Mouse (Mus musculus): ENCODE results near the gene Frmd4b. TPM values are rescaled to one million over a fixed set of nuclear protein-coding genes. Genes with fewer than 3 reads are reported as not detected.
"Not testable (repeated sequence)": the region's sequence is repeated elsewhere in the genome, so short reads cannot be mapped to it uniquely, and the experiment has no call there.

The Frmd4b gene
- total RNA-seq, 2 experiments from 2014 or later: 25.1 to 31.3 TPM

GRCm38 (mm10) chr6:97381275-97381674 is 236.1 kb downstream of the Frmd4b start:
- DNase-seq (ENCODE audit: low spot score in 2 of 2): no peak

- no peak for DNase-seq (ENCODE audit: low spot score in 2 of 2)
Measured at GRCm38 (mm10) chr6:97370947-97371346, 246.4 kb downstream of the Frmd4b start.

GRCm38 (mm10) chr6:97370460-97370859 is 246.9 kb downstream of the Frmd4b start:
- DNase-seq (ENCODE audit: low spot score in 2 of 2): no peak

GRCm38 (mm10) chr6:97363846-97364245 is 253.5 kb downstream of the Frmd4b start:
- no peak for DNase-seq (ENCODE audit: low spot score in 2 of 2)

GRCm38 (mm10) chr6:97357606-97358005 is 259.7 kb downstream of the Frmd4b start:
- DNase-seq (ENCODE audit: low spot score in 2 of 2): not testable (repeated sequence)

GRCm38 (mm10) chr6:97356612-97357011 is 260.7 kb downstream of the Frmd4b start:
- no peak for DNase-seq (ENCODE audit: low spot score in 2 of 2)

- no peak for DNase-seq (ENCODE audit: low spot score in 2 of 2)
Measured at GRCm38 (mm10) chr6:97355141-97355540, 262.2 kb downstream of the Frmd4b start.

- DNase-seq (ENCODE audit: low spot score in 2 of 2): no peak
Measured at GRCm38 (mm10) chr6:97353933-97354332, 263.4 kb downstream of the Frmd4b start.

- no peak for DNase-seq (ENCODE audit: low spot score in 2 of 2)
Measured at GRCm38 (mm10) chr6:97353371-97353770, 264.0 kb downstream of the Frmd4b start.

- no peak for DNase-seq (ENCODE audit: low spot score in 2 of 2)
Measured at GRCm38 (mm10) chr6:97352505-97353154, 264.7 kb downstream of the Frmd4b start.

- DNase-seq (ENCODE audit: low spot score in 2 of 2): no peak
Measured at GRCm38 (mm10) chr6:97349355-97350138, 267.8 kb downstream of the Frmd4b start.

- no peak for DNase-seq (ENCODE audit: low spot score in 2 of 2)
Measured at GRCm38 (mm10) chr6:97346932-97347331, 270.4 kb downstream of the Frmd4b start.

GRCm38 (mm10) chr6:97346527-97346926 is 270.8 kb downstream of the Frmd4b start:
- no peak for DNase-seq (ENCODE audit: low spot score in 2 of 2)

GRCm38 (mm10) chr6:97345921-97346320 is 271.4 kb downstream of the Frmd4b start:
- no peak for DNase-seq (ENCODE audit: low spot score in 2 of 2)

- no peak for DNase-seq (ENCODE audit: low spot score in 2 of 2)
Measured at GRCm38 (mm10) chr6:97342185-97342584, 275.2 kb downstream of the Frmd4b start.

GRCm38 (mm10) chr6:97341628-97342027 is 275.7 kb downstream of the Frmd4b start:
- no peak for DNase-seq (ENCODE audit: low spot score in 2 of 2)

GRCm38 (mm10) chr6:97341148-97341547 is 276.2 kb downstream of the Frmd4b start:
- no peak for DNase-seq (ENCODE audit: low spot score in 2 of 2)

GRCm38 (mm10) chr6:97340211-97340791 is 277.0 kb downstream of the Frmd4b start:
- DNase-seq (ENCODE audit: low spot score in 2 of 2): no peak

- no peak for DNase-seq (ENCODE audit: low spot score in 2 of 2)
Measured at GRCm38 (mm10) chr6:97339271-97339681, 278.1 kb downstream of the Frmd4b start.

- DNase-seq (ENCODE audit: low spot score in 2 of 2): no peak
Measured at GRCm38 (mm10) chr6:97338843-97339242, 278.5 kb downstream of the Frmd4b start.

- DNase-seq (ENCODE audit: low spot score in 2 of 2): no peak
Measured at GRCm38 (mm10) chr6:97333323-97333722, 284.0 kb downstream of the Frmd4b start.

- DNase-seq (ENCODE audit: low spot score in 2 of 2): no peak
Measured at GRCm38 (mm10) chr6:97323951-97324350, 293.4 kb downstream of the Frmd4b start.

Measured in gastrocnemius, postnatal 4 days (tissue).